Mouse (Mus musculus): ENCODE measurements around the gene Csdc2. TPM values are rescaled to one million over a fixed set of nuclear protein-coding genes. Genes with fewer than 3 reads are reported as not detected.
"Not testable (repeated sequence)": the region's sequence is repeated elsewhere in the genome, so short reads cannot be mapped to it uniquely, and the experiment has no call there.

Csdc2 gene
- polyA plus RNA-seq, 1 experiment from 2014 or later = 6.7 TPM

- Histone ChIP-seq H3K36me3 (ENCODE audit: control insufficient read depth, insufficient read depth, low read length) (peaks cover 98% of the 10 kb centered on the region), H3K4me3 (ENCODE audit: control insufficient read depth in 1 of 2, insufficient read depth in 1 of 2, low read depth in 1 of 2, low read length in 2 of 2) (no peak overlapping the region), H3K27me3 (ENCODE audit: control insufficient read depth, insufficient read depth, low read length) (no peaks in the 10 kb centered on the region), H3K4me1 (ENCODE audit: control insufficient read depth in 2 of 2, insufficient read depth in 2 of 2, low read length in 2 of 2) (peaks cover 4 to 11% of the 10 kb centered on the region in 2 experiments; a peak in 3 of 4 replicates), H3K4me2 (ENCODE audit: low read length) (no peak overlapping the region), H3K27ac (replicated peaks in 1 of 2; ENCODE audit: control insufficient read depth in 1 of 2, insufficient read depth in 1 of 2, low read depth in 2 of 2, low read length in 2 of 2) (0 out of 4 replicates have a peak overlapping the region, but pooled peaks of 1 of the 2 experiments have one; percentile 42), H3K9ac (ENCODE audit: low read length) (no peak overlapping the region), H3K9me3 (ENCODE audit: control insufficient read depth, low read length) (no peaks in the 10 kb centered on the region)
- WGBS = 92% methylated on average over 5 of the region's 5 CpGs
- ATAC-seq (ENCODE audit: insufficient number of reproducible peaks, insufficient read depth, low FRiP score, low read depth) = no peak
Measured at GRCm38 (mm10) chr15:81897607-81898285, 38.8 kb upstream of the Csdc2 start.

GRCm38 (mm10) chr15:81898751-81899150 is 37.8 kb upstream of the Csdc2 start:
- Histone ChIP-seq H3K4me2 (ENCODE audit: low read length) (no peak overlapping the region), H3K36me3 (ENCODE audit: control insufficient read depth, insufficient read depth, low read length) (peaks cover 98% of the 10 kb centered on the region), H3K9me3 (ENCODE audit: control insufficient read depth, low read length) (no peaks in the 10 kb centered on the region), H3K4me3 (ENCODE audit: control insufficient read depth in 1 of 2, insufficient read depth in 1 of 2, low read depth in 1 of 2, low read length in 2 of 2) (no peak overlapping the region), H3K27me3 (ENCODE audit: control insufficient read depth, insufficient read depth, low read length) (no peaks in the 10 kb centered on the region), H3K4me1 (ENCODE audit: control insufficient read depth in 2 of 2, insufficient read depth in 2 of 2, low read length in 2 of 2) (peaks cover 4 to 11% of the 10 kb centered on the region in 2 experiments; a peak in 3 of 4 replicates), H3K27ac (replicated peaks in 1 of 2; ENCODE audit: control insufficient read depth in 1 of 2, insufficient read depth in 1 of 2, low read depth in 2 of 2, low read length in 2 of 2) (peak overlapping the region; percentile 29 to 42; a peak in 3 of 4 replicates), H3K9ac (ENCODE audit: low read length) (no peak overlapping the region)
- whole genome bisulfite sequencing = 39% methylated on average over 2 of the region's 2 CpGs
- ATAC-seq (ENCODE audit: insufficient number of reproducible peaks, insufficient read depth, low FRiP score, low read depth) = no peak

GRCm38 (mm10) chr15:81904939-81905338 is 31.6 kb upstream of the Csdc2 start:
- H3K27ac ChIP-seq (replicated peaks in 1 of 2; ENCODE audit: control insufficient read depth in 1 of 2, insufficient read depth in 1 of 2, low read depth in 2 of 2, low read length in 2 of 2) = no peak overlapping the region
- H3K4me3 ChIP-seq (ENCODE audit: control insufficient read depth in 1 of 2, insufficient read depth in 1 of 2, low read depth in 1 of 2, low read length in 2 of 2) = no peak overlapping the region
- H3K9ac ChIP-seq (ENCODE audit: low read length) = no peak overlapping the region
- WGBS = 35% methylated on average over 2 of the region's 2 CpGs
- ATAC-seq (ENCODE audit: insufficient number of reproducible peaks, insufficient read depth, low FRiP score, low read depth) = no peak
- H3K4me2 ChIP-seq (ENCODE audit: low read length) = no peak overlapping the region
- peaks cover 98% of the 10 kb centered on the region for H3K36me3 ChIP-seq (ENCODE audit: control insufficient read depth, insufficient read depth, low read length)
- no peaks in the 10 kb centered on the region for H3K9me3 ChIP-seq (ENCODE audit: control insufficient read depth, low read length)
- no peaks in the 10 kb centered on the region for H3K4me1 ChIP-seq (ENCODE audit: control insufficient read depth in 2 of 2, insufficient read depth in 2 of 2, low read length in 2 of 2)
- no peaks in the 10 kb centered on the region for H3K27me3 ChIP-seq (ENCODE audit: control insufficient read depth, insufficient read depth, low read length)

GRCm38 (mm10) chr15:81907953-81908352 is 28.6 kb upstream of the Csdc2 start:
- H3K4me3 ChIP-seq (ENCODE audit: control insufficient read depth in 1 of 2, insufficient read depth in 1 of 2, low read depth in 1 of 2, low read length in 2 of 2) = no peak overlapping the region
- H3K4me1 ChIP-seq (ENCODE audit: control insufficient read depth in 2 of 2, insufficient read depth in 2 of 2, low read length in 2 of 2) = no peaks in the 10 kb centered on the region
- H3K27ac ChIP-seq (replicated peaks in 1 of 2; ENCODE audit: control insufficient read depth in 1 of 2, insufficient read depth in 1 of 2, low read depth in 2 of 2, low read length in 2 of 2) = no peak overlapping the region
- no peaks in the 10 kb centered on the region for H3K9me3 ChIP-seq (ENCODE audit: control insufficient read depth, low read length)
- H3K4me2 ChIP-seq (ENCODE audit: low read length) = no peak overlapping the region
- peaks cover 98% of the 10 kb centered on the region for H3K36me3 ChIP-seq (ENCODE audit: control insufficient read depth, insufficient read depth, low read length)
- H3K27me3 ChIP-seq (ENCODE audit: control insufficient read depth, insufficient read depth, low read length) = no peaks in the 10 kb centered on the region
- WGBS = 87% methylated on average over 8 of the region's 8 CpGs
- no peak for ATAC-seq (ENCODE audit: insufficient number of reproducible peaks, insufficient read depth, low FRiP score, low read depth)
- no peak overlapping the region for H3K9ac ChIP-seq (ENCODE audit: low read length)

GRCm38 (mm10) chr15:81908767-81909166 is 27.8 kb upstream of the Csdc2 start:
- WGBS = 89% methylated on average over 4 of the region's 4 CpGs
- not testable (repeated sequence) for H3K4me1 ChIP-seq (ENCODE audit: control insufficient read depth in 2 of 2, insufficient read depth in 2 of 2, low read length in 2 of 2); H3K27ac ChIP-seq (replicated peaks in 1 of 2; ENCODE audit: control insufficient read depth in 1 of 2, insufficient read depth in 1 of 2, low read depth in 2 of 2, low read length in 2 of 2); H3K9me3 ChIP-seq (ENCODE audit: control insufficient read depth, low read length); H3K4me2 ChIP-seq (ENCODE audit: low read length); ATAC-seq (ENCODE audit: insufficient number of reproducible peaks, insufficient read depth, low FRiP score, low read depth); H3K27me3 ChIP-seq (ENCODE audit: control insufficient read depth, insufficient read depth, low read length); H3K9ac ChIP-seq (ENCODE audit: low read length); H3K4me3 ChIP-seq (ENCODE audit: control insufficient read depth in 1 of 2, insufficient read depth in 1 of 2, low read depth in 1 of 2, low read length in 2 of 2)
- peaks cover 98% of the 10 kb centered on the region for H3K36me3 ChIP-seq (ENCODE audit: control insufficient read depth, insufficient read depth, low read length)

GRCm38 (mm10) chr15:81912498-81912897 is 24.1 kb upstream of the Csdc2 start:
- Histone ChIP-seq H3K36me3 (ENCODE audit: control insufficient read depth, insufficient read depth, low read length) (peaks cover 95% of the 10 kb centered on the region), H3K27ac (replicated peaks in 1 of 2; ENCODE audit: control insufficient read depth in 1 of 2, insufficient read depth in 1 of 2, low read depth in 2 of 2, low read length in 2 of 2) (no peak overlapping the region), H3K4me2 (ENCODE audit: low read length) (no peak overlapping the region), H3K4me3 (ENCODE audit: control insufficient read depth in 1 of 2, insufficient read depth in 1 of 2, low read depth in 1 of 2, low read length in 2 of 2) (no peak overlapping the region), H3K9me3 (ENCODE audit: control insufficient read depth, low read length) (no peaks in the 10 kb centered on the region), H3K27me3 (ENCODE audit: control insufficient read depth, insufficient read depth, low read length) (no peaks in the 10 kb centered on the region), H3K9ac (ENCODE audit: low read length) (no peak overlapping the region), H3K4me1 (ENCODE audit: control insufficient read depth in 2 of 2, insufficient read depth in 2 of 2, low read length in 2 of 2) (no peaks in the 10 kb centered on the region)
- ATAC-seq (ENCODE audit: insufficient number of reproducible peaks, insufficient read depth, low FRiP score, low read depth) = no peak
- 49% methylated on average over 2 of the region's 2 CpGs for WGBS

GRCm38 (mm10) chr15:81914668-81915067 is 21.9 kb upstream of the Csdc2 start:
- Histone ChIP-seq H3K27me3 (ENCODE audit: control insufficient read depth, insufficient read depth, low read length) (no peaks in the 10 kb centered on the region), H3K9me3 (ENCODE audit: control insufficient read depth, low read length) (no peaks in the 10 kb centered on the region), H3K36me3 (ENCODE audit: control insufficient read depth, insufficient read depth, low read length) (peaks cover 76% of the 10 kb centered on the region)

GRCm38 (mm10) chr15:81915663-81916062 is 20.9 kb upstream of the Csdc2 start:
- H3K9ac ChIP-seq (ENCODE audit: low read length) = no peak overlapping the region
- H3K4me1 ChIP-seq (ENCODE audit: control insufficient read depth in 2 of 2, insufficient read depth in 2 of 2, low read length in 2 of 2) = no peaks in the 10 kb centered on the region
- H3K27ac ChIP-seq (replicated peaks in 1 of 2; ENCODE audit: control insufficient read depth in 1 of 2, insufficient read depth in 1 of 2, low read depth in 2 of 2, low read length in 2 of 2) = no peak overlapping the region
- 66% methylated on average over 5 of the region's 5 CpGs for WGBS
- peaks cover 66% of the 10 kb centered on the region for H3K36me3 ChIP-seq (ENCODE audit: control insufficient read depth, insufficient read depth, low read length)
- no peak overlapping the region for H3K4me2 ChIP-seq (ENCODE audit: low read length)
- no peak overlapping the region for H3K4me3 ChIP-seq (ENCODE audit: control insufficient read depth in 1 of 2, insufficient read depth in 1 of 2, low read depth in 1 of 2, low read length in 2 of 2)
- no peaks in the 10 kb centered on the region for H3K9me3 ChIP-seq (ENCODE audit: control insufficient read depth, low read length)
- no peak for ATAC-seq (ENCODE audit: insufficient number of reproducible peaks, insufficient read depth, low FRiP score, low read depth)
- H3K27me3 ChIP-seq (ENCODE audit: control insufficient read depth, insufficient read depth, low read length) = no peaks in the 10 kb centered on the region

More at GRCm38 (mm10) chr15:81914668-81915067, 21.9 kb upstream of the Csdc2 start:
- 78% methylated on average over 5 of the region's 5 CpGs for WGBS
- Histone ChIP-seq H3K9ac (ENCODE audit: low read length) (no peak overlapping the region), H3K4me2 (ENCODE audit: low read length) (no peak overlapping the region), H3K27ac (replicated peaks in 1 of 2; ENCODE audit: control insufficient read depth in 1 of 2, insufficient read depth in 1 of 2, low read depth in 2 of 2, low read length in 2 of 2) (no peak overlapping the region), H3K4me3 (ENCODE audit: control insufficient read depth in 1 of 2, insufficient read depth in 1 of 2, low read depth in 1 of 2, low read length in 2 of 2) (no peak overlapping the region), H3K4me1 (ENCODE audit: control insufficient read depth in 2 of 2, insufficient read depth in 2 of 2, low read length in 2 of 2) (no peaks in the 10 kb centered on the region)
- no peak for ATAC-seq (ENCODE audit: insufficient number of reproducible peaks, insufficient read depth, low FRiP score, low read depth)
